Mouse (Mus musculus) CH12.LX (cell line): ENCODE measurements around the gene Dynlt1b. TPM values are rescaled to one million over a fixed set of nuclear protein-coding genes. Genes with fewer than 3 reads are reported as not detected.
"Not testable (repeated sequence)": the region's sequence is repeated elsewhere in the genome, so short reads cannot be mapped to it uniquely, and the experiment has no call there.

ENCODE experiments used
- DNase-seq: peaks from one replicate; pipeline ENCODE4 v3.0.0-alpha.2; 2013; ENCODE audit errors: extremely low read depth
- H3K27ac ChIP-seq: 2 replicates; pipeline ENCODE4 v1.5.1; 2012; ENCODE audit warnings: low read depth, mild to moderate bottlenecking, control low read depth, moderate library complexity; ENCODE audit not compliant: insufficient read depth
- H3K27me3 ChIP-seq: replicated peaks from 2 replicates; pipeline ENCODE3; 2012; ENCODE audit warnings: inconsistent platforms
- H3K36me3 ChIP-seq, 2 experiments: replicated peaks in 1 of 2; 2 replicates each; pipeline versions ENCODE3 to v1.6.1; 2012; ENCODE audit warnings: inconsistent platforms in 1 of 2, low read length in 1 of 2, mild to moderate bottlenecking in 1 of 2, mixed read lengths in 1 of 2, moderate library complexity in 1 of 2; ENCODE audit not compliant: control insufficient read depth in 1 of 2, insufficient read depth in 1 of 2
- H3K4me1 ChIP-seq, 2 experiments: 2 replicates each; pipeline ENCODE4 v1.6.1; 2012; ENCODE audit warnings: inconsistent platforms in 1 of 2, moderate library complexity in 1 of 2; ENCODE audit not compliant: insufficient read depth in 2 of 2, control insufficient read depth in 1 of 2
- H3K4me2 ChIP-seq: 2 replicates; pipeline ENCODE4 v1.6.1; 2012; ENCODE audit warnings: low read depth, mild to moderate bottlenecking, control low read depth; ENCODE audit not compliant: poor library complexity, insufficient read depth, severe bottlenecking
- H3K4me3 ChIP-seq, 3 experiments: fragments of 150-350 bp in 1 of 3; sonication (generic) in 1 of 3; replicated peaks in 1 of 3; 2 replicates each; pipeline versions ENCODE3 to v1.5.1; 2011 to 2012; ENCODE audit warnings: low read depth in 2 of 3, low read length in 2 of 3, mild to moderate bottlenecking in 2 of 3, moderate library complexity in 2 of 3, control low read depth in 1 of 3, improper control_type of control experiment in 1 of 3, inconsistent platforms in 1 of 3, mixed read lengths in 1 of 3; ENCODE audit not compliant: poor library complexity in 1 of 3
- H3K79me2 ChIP-seq: replicated peaks from 2 replicates; pipeline ENCODE4 v1.6.1; 2012; ENCODE audit warnings: mild to moderate bottlenecking, moderate library complexity; ENCODE audit not compliant: control insufficient read depth, poor library complexity, insufficient read depth, severe bottlenecking; ENCODE audit errors: extremely low read depth
- H3K9ac ChIP-seq: 2 replicates; pipeline ENCODE4 v1.6.1; 2012; ENCODE audit warnings: low read depth, mild to moderate bottlenecking, control low read depth, moderate library complexity; ENCODE audit not compliant: insufficient read depth
- H3K9me3 ChIP-seq: replicated peaks from 2 replicates; pipeline ENCODE3; 2012; ENCODE audit warnings: low read length, inconsistent platforms, mixed read lengths
- BHLHE40 ChIP-seq: IDR thresholded peaks from 2 replicates; pipeline ENCODE4 v1.6.1; 2011; ENCODE audit warnings: mild to moderate bottlenecking, low read depth, low read length, improper control_type of control experiment
- ETS1 ChIP-seq: conservative IDR thresholded peaks from 2 replicates; pipeline ENCODE4 v1.6.1; 2012; ENCODE audit warnings: low read depth, mild to moderate bottlenecking, inconsistent platforms, low read length, improper control_type of control experiment, moderate library complexity
- MXI1 ChIP-seq: IDR thresholded peaks from 2 replicates; pipeline ENCODE4 v1.6.1; 2011; ENCODE audit warnings: mild to moderate bottlenecking, low read depth, low read length, improper control_type of control experiment
- POLR2A ChIP-seq: IDR thresholded peaks from 2 replicates; pipeline ENCODE4 v1.6.1; 2011; ENCODE audit warnings: low read depth, mild to moderate bottlenecking, improper control_type of control experiment, low read length
- ZNF384 ChIP-seq: IDR thresholded peaks from 2 replicates; pipeline ENCODE4 v1.6.1; 2012; ENCODE audit warnings: low read depth, low read length, improper control_type of control experiment, inconsistent platforms
- dilution Hi-C: fragments of 300-500 bp; cut with MboI; formaldehyde crosslinking; loops from 2 replicates; pipeline ENCODE4 v1.14.3; 2020; ENCODE audit warnings: low sequenced_read_pairs; ENCODE audit not compliant: extremely low pct_unique_long_range_greater_than_20kb, extremely low pct_ligation_motif_present
- in situ Hi-C: fragments of 300-500 bp; cut with MboI; formaldehyde crosslinking; loops from 3 replicates; pipeline ENCODE4 v1.14.3; 2019; ENCODE audit warnings: low sequenced_read_pairs, low pct_ligation_motif_present, low pct_unique_long_range_greater_than_20kb, mixed read lengths
- polyA plus RNA-seq: library from polyadenylated mRNA; unstranded; fragments of >175 nt; gene quantifications from 2 replicates; pipeline ENCODE4 v1.2.1, GENCODE M21; 2012; ENCODE audit warnings: low read depth; ENCODE audit not compliant: insufficient read length
- total RNA-seq, 2 experiments: library from RNA; depleted of rRNA; stranded (reverse); fragments of 300-350 nt in 1 of 2; fragments of >200 nt in 1 of 2; gene quantifications; 2 replicates each; pipeline ENCODE4 v1.2.3; 2012 to 2014

The Dynlt1b gene
- total and polyA plus RNA-seq, 3 experiments = 371 to 607 (median 389) TPM

DNA sequence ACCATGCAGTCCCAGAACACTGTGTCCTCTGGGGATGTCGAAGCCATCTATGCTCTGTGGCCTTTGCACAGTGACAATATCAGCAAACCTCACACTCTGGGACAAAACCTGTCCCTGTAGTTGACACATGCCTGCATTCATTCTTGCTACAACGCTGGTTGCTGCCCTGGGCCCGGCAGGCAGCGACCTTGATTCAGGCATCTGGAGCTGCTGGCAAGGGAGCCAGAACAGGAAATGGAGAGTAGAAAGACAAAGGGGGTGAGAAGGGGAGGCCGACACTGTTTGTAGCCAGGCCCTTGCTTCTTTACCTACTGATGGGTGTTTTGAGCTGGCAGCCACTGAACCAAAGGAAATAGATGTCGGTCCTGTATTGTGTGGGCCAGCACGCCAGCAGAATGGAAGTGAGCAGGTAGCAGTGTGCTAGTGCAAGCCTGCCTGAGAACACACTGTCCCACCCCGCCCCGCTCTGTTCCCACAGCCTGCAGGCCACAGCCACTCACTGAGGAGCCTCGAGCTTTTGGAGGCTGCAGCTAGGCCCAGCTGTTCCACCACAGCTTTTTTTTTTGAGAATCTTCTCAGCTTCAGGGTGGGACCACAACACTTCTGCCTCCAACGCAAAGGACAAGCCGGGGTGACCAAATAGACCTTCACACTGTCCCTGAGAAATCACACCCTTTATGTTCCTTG lies 5.5 kb upstream of the Dynlt1b start:
- peaks cover 16% of the 10 kb centered on the region for H3K79me2 ChIP-seq
- H3K9me3 ChIP-seq, dilution Hi-C loops, in situ Hi-C loops, DNase-seq, H3K27me3 ChIP-seq, H3K36me3 ChIP-seq: not testable (repeated sequence)
- H3K27ac ChIP-seq = peak overlapping the region; percentile 85
- peaks cover 9 to 15% of the 10 kb centered on the region in 2 experiments for H3K4me1 ChIP-seq
- H3K9ac ChIP-seq = peak overlapping the region; percentile 8
- H3K4me2 ChIP-seq = peak overlapping the region; percentile 81
- peak overlapping the region in 1 of 3 experiments; percentile 26 for H3K4me3 ChIP-seq
- TF ChIP-seq ZNF384 = peak; percentile 17; the same call in 1 of the 2 replicates

- in situ Hi-C loops, H3K36me3 ChIP-seq, H3K27ac ChIP-seq, dilution Hi-C loops, DNase-seq, H3K9me3 ChIP-seq, H3K27me3 ChIP-seq: not testable (repeated sequence)
- Histone ChIP-seq H3K79me2 (peaks cover 16% of the 10 kb centered on the region), H3K4me3 (peak overlapping the region in 1 of 3 experiments; percentile 8), H3K9ac (peak overlapping the region; percentile 53; the same call in 1 of the 2 replicates), H3K4me1 (peaks cover 9 to 17% of the 10 kb centered on the region in 2 experiments), H3K4me2 (peak overlapping the region; percentile 87)
Measured at GRCm38 (mm10) chr17:6425325-6425724, 4.6 kb upstream of the Dynlt1b start.

GRCm38 (mm10) chr17:6426869-6427268 lies 3.0 kb upstream of the Dynlt1b start:
- H3K4me3 ChIP-seq = peak overlapping the region in 1 of 3 experiments; percentile 35
- dilution Hi-C loops = not testable (repeated sequence)
- peak; percentile 56 for DNase-seq

GRCm38 (mm10) chr17:6428926-6429325 lies 986 bp upstream of the Dynlt1b start:
- H3K27me3 ChIP-seq = not testable (repeated sequence)

More at GRCm38 (mm10) chr17:6426869-6427268, 3.0 kb upstream of the Dynlt1b start:
- H3K9ac ChIP-seq, H3K27me3 ChIP-seq, H3K36me3 ChIP-seq, in situ Hi-C loops, H3K9me3 ChIP-seq: not testable (repeated sequence)
- H3K27ac ChIP-seq = peak overlapping the region; percentile 55
- peaks cover 15% of the 10 kb centered on the region for H3K79me2 ChIP-seq
- TF ChIP-seq ZNF384 (peak; percentile 50; the same call in 1 of the 2 replicates), ETS1 (0 out of 2 replicates have a peak, but pooled peaks have one; percentile 11), MXI1 (0 out of 2 replicates have a peak, but pooled peaks have one; percentile 39), BHLHE40 (peak; percentile 61; the same call in 1 of the 2 replicates), POLR2A (peak; percentile 52)
- peak overlapping the region; percentile 33; the same call in 1 of the 2 replicates for H3K4me2 ChIP-seq
- peaks cover 5 to 18% of the 10 kb centered on the region in 2 experiments for H3K4me1 ChIP-seq

More at GRCm38 (mm10) chr17:6428926-6429325, 986 bp upstream of the Dynlt1b start:
- H3K4me3 ChIP-seq, H3K9me3 ChIP-seq, DNase-seq, dilution Hi-C loops, in situ Hi-C loops, H3K9ac ChIP-seq: not testable (repeated sequence)
- H3K36me3 ChIP-seq = peaks cover 1 to 14% of the 10 kb centered on the region in 2 experiments
- peak overlapping the region; percentile 86 for H3K27ac ChIP-seq
- H3K4me2 ChIP-seq = peak overlapping the region; percentile 65; the same call in 1 of the 2 replicates
- peaks cover 11 to 28% of the 10 kb centered on the region in 2 experiments for H3K4me1 ChIP-seq
- peaks cover 16% of the 10 kb centered on the region for H3K79me2 ChIP-seq
